Mouse (Mus musculus): ENCODE data around the gene Gm9513. TPM values are rescaled to one million over a fixed set of nuclear protein-coding genes. Genes with fewer than 3 reads are reported as not detected.

The Gm9513 gene
- total RNA-seq (2014; rRNA removed) (not detected in 2 replicates), polyA plus RNA-seq (2012; rRNA removed) (not detected in 2 replicates)

GRCm38 (mm10) chr9:36475338-36475737 lies at the start of gene Gm9513:
Gm9513 (plus strand) TSS chr9:36475638.
- no peaks in the 10 kb centered on the region for H3K36me3 ChIP-seq (ENCODE audit: control insufficient read depth, insufficient read depth, low read length)
- DNase-seq (ENCODE audit: extremely low read depth, low read depth, low spot score): no peak
- 53% methylated on average over 3 of the region's 3 CpGs for WGBS

GRCm38 (mm10) chr9:36431584-36431983 lies 43.9 kb upstream of the Gm9513 start, which contains the start of gene Gm7257:
Gm7257 (plus strand) TSS chr9:36431884.
- Histone ChIP-seq H3K9ac (ENCODE audit: low read depth, low read length) (no peak within 1 kb of the TSS), H3K27ac (replicated peaks; ENCODE audit: insufficient read depth, low read depth, low read length) (no peak within 1 kb of the TSS), H3K36me3 (ENCODE audit: control insufficient read depth, insufficient read depth, low read length) (no peaks in the 10 kb centered on the region), H3K4me1 (ENCODE audit: control insufficient read depth, insufficient read depth, low read length) (no peaks in the 10 kb centered on the region), H3K4me3 (ENCODE audit: insufficient read depth, low read depth, low read length) (no peak within 1 kb of the TSS), H3K79me2 (ENCODE audit: control insufficient read depth, insufficient read depth, low read length) (no peaks in the 10 kb centered on the region), H3K27me3 (ENCODE audit: control insufficient read depth, insufficient read depth, low read length) (no peaks in the 10 kb centered on the region)
- 62% methylated on average over 4 of the region's 4 CpGs for WGBS
- TF ChIP-seq POLR2A (IDR thresholded peaks at IDR 0.05; ENCODE audit: extremely low read depth, insufficient read depth, low read length) (no peak), CTCF (IDR thresholded peaks at IDR 0.05; ENCODE audit: low read depth, low read length) (no peak)
- DNase-seq (ENCODE audit: extremely low read depth, low read depth, low spot score): no peak

More at GRCm38 (mm10) chr9:36475338-36475737, at the start of gene Gm9513:
- Histone ChIP-seq H3K4me3 (ENCODE audit: insufficient read depth, low read depth, low read length) (no peak within 1 kb of the TSS), H3K9ac (ENCODE audit: low read depth, low read length) (no peak within 1 kb of the TSS), H3K27me3 (ENCODE audit: control insufficient read depth, insufficient read depth, low read length) (no peaks in the 10 kb centered on the region), H3K79me2 (ENCODE audit: control insufficient read depth, insufficient read depth, low read length) (no peaks in the 10 kb centered on the region), H3K4me1 (ENCODE audit: control insufficient read depth, insufficient read depth, low read length) (no peaks in the 10 kb centered on the region), H3K27ac (replicated peaks; ENCODE audit: insufficient read depth, low read depth, low read length) (no peak within 1 kb of the TSS)
- no peak for TF ChIP-seq CTCF (IDR thresholded peaks at IDR 0.05; ENCODE audit: low read depth, low read length)
- TF ChIP-seq POLR2A (IDR thresholded peaks at IDR 0.05; ENCODE audit: extremely low read depth, insufficient read depth, low read length): no peak

GRCm38 (mm10) chr9:36435051-36435764 lies 40.2 kb upstream of the Gm9513 start:
- no peaks in the 10 kb centered on the region for H3K27me3 ChIP-seq (ENCODE audit: control insufficient read depth, insufficient read depth, low read length)
- no peak overlapping the region for H3K4me3 ChIP-seq (ENCODE audit: insufficient read depth, low read depth, low read length)
- H3K9ac ChIP-seq (ENCODE audit: low read depth, low read length): no peak overlapping the region
- no peaks in the 10 kb centered on the region for H3K79me2 ChIP-seq (ENCODE audit: control insufficient read depth, insufficient read depth, low read length)
- no peaks in the 10 kb centered on the region for H3K36me3 ChIP-seq (ENCODE audit: control insufficient read depth, insufficient read depth, low read length)
- no peak for DNase-seq (ENCODE audit: extremely low read depth, low read depth, low spot score)
- 32% methylated on average over 2 of the region's 2 CpGs for WGBS
- no peaks in the 10 kb centered on the region for H3K4me1 ChIP-seq (ENCODE audit: control insufficient read depth, insufficient read depth, low read length)
- H3K27ac ChIP-seq (replicated peaks; ENCODE audit: insufficient read depth, low read depth, low read length): no peak overlapping the region
- TF ChIP-seq CTCF (IDR thresholded peaks at IDR 0.05; ENCODE audit: low read depth, low read length): no peak
- no peak for TF ChIP-seq POLR2A (IDR thresholded peaks at IDR 0.05; ENCODE audit: extremely low read depth, insufficient read depth, low read length)

GRCm38 (mm10) chr9:36494501-36495220 lies 19.2 kb downstream of the Gm9513 start:
- H3K36me3 ChIP-seq (ENCODE audit: control insufficient read depth, insufficient read depth, low read length): no peaks in the 10 kb centered on the region
- no peak overlapping the region for H3K4me3 ChIP-seq (ENCODE audit: insufficient read depth, low read depth, low read length)
- no peak for DNase-seq (ENCODE audit: extremely low read depth, low read depth, low spot score)
- H3K27me3 ChIP-seq (ENCODE audit: control insufficient read depth, insufficient read depth, low read length): no peaks in the 10 kb centered on the region
- H3K9ac ChIP-seq (ENCODE audit: low read depth, low read length): no peak overlapping the region
- H3K27ac ChIP-seq (replicated peaks; ENCODE audit: insufficient read depth, low read depth, low read length): no peak overlapping the region
- WGBS: 91% methylated on average over 4 of the region's 4 CpGs
- H3K4me1 ChIP-seq (ENCODE audit: control insufficient read depth, insufficient read depth, low read length): no peaks in the 10 kb centered on the region
- no peaks in the 10 kb centered on the region for H3K79me2 ChIP-seq (ENCODE audit: control insufficient read depth, insufficient read depth, low read length)
- TF ChIP-seq CTCF (IDR thresholded peaks at IDR 0.05; ENCODE audit: low read depth, low read length) (no peak), POLR2A (IDR thresholded peaks at IDR 0.05; ENCODE audit: extremely low read depth, insufficient read depth, low read length) (no peak)

GRCm38 (mm10) chr9:36495824-36496223 lies 20.4 kb downstream of the Gm9513 start:
- Histone ChIP-seq H3K4me1 (ENCODE audit: control insufficient read depth, insufficient read depth, low read length) (no peaks in the 10 kb centered on the region), H3K36me3 (ENCODE audit: control insufficient read depth, insufficient read depth, low read length) (no peaks in the 10 kb centered on the region), H3K9ac (ENCODE audit: low read depth, low read length) (no peak overlapping the region), H3K27me3 (ENCODE audit: control insufficient read depth, insufficient read depth, low read length) (no peaks in the 10 kb centered on the region), H3K4me3 (ENCODE audit: insufficient read depth, low read depth, low read length) (no peak overlapping the region), H3K79me2 (ENCODE audit: control insufficient read depth, insufficient read depth, low read length) (no peaks in the 10 kb centered on the region), H3K27ac (replicated peaks; ENCODE audit: insufficient read depth, low read depth, low read length) (no peak overlapping the region)
- TF ChIP-seq POLR2A (IDR thresholded peaks at IDR 0.05; ENCODE audit: extremely low read depth, insufficient read depth, low read length): no peak
- DNase-seq (ENCODE audit: extremely low read depth, low read depth, low spot score): no peak
- 52% methylated on average over 1 of the region's 1 CpGs for WGBS

GRCm38 (mm10) chr9:36504211-36504610 lies 28.8 kb downstream of the Gm9513 start:
- no peak overlapping the region for H3K9ac ChIP-seq (ENCODE audit: low read depth, low read length)
- WGBS: 76% methylated on average over 5 of the region's 5 CpGs
- H3K79me2 ChIP-seq (ENCODE audit: control insufficient read depth, insufficient read depth, low read length): no peaks in the 10 kb centered on the region
- no peaks in the 10 kb centered on the region for H3K4me1 ChIP-seq (ENCODE audit: control insufficient read depth, insufficient read depth, low read length)
- H3K27me3 ChIP-seq (ENCODE audit: control insufficient read depth, insufficient read depth, low read length): no peaks in the 10 kb centered on the region
- H3K4me3 ChIP-seq (ENCODE audit: insufficient read depth, low read depth, low read length): no peak overlapping the region
- no peak for DNase-seq (ENCODE audit: extremely low read depth, low read depth, low spot score)
- TF ChIP-seq POLR2A (IDR thresholded peaks at IDR 0.05; ENCODE audit: extremely low read depth, insufficient read depth, low read length): no peak
- TF ChIP-seq CTCF (IDR thresholded peaks at IDR 0.05; ENCODE audit: low read depth, low read length): no peak
- H3K36me3 ChIP-seq (ENCODE audit: control insufficient read depth, insufficient read depth, low read length): no peaks in the 10 kb centered on the region
- no peak overlapping the region for H3K27ac ChIP-seq (replicated peaks; ENCODE audit: insufficient read depth, low read depth, low read length)

Other genes starting within 250 kb of the Gm9513 start
- not detected in 2 replicates for gene Gm7257, start 43.8 kb upstream of the Gm9513 start, total RNA-seq (2014; rRNA removed)
- gene Gm7257, start 43.8 kb upstream of the Gm9513 start, polyA plus RNA-seq (2012; rRNA removed): not detected in 2 replicates
- not detected in 2 replicates for gene Gm5615, start 66.3 kb downstream of the Gm9513 start, total RNA-seq (2014; rRNA removed)
- gene Gm5615, start 66.3 kb downstream of the Gm9513 start, polyA plus RNA-seq (2012; rRNA removed): not detected in 2 replicates
- gene Gm17689, start 107.0 kb downstream of the Gm9513 start, total RNA-seq (2014; rRNA removed): not detected in 2 replicates
- not detected in 2 replicates for gene Gm17689, start 107.0 kb downstream of the Gm9513 start, polyA plus RNA-seq (2012; rRNA removed)
- not detected in 2 replicates for gene A630095E13Rik, start 167.7 kb downstream of the Gm9513 start, total RNA-seq (2014; rRNA removed)
- gene A630095E13Rik, start 167.7 kb downstream of the Gm9513 start, polyA plus RNA-seq (2012; rRNA removed): not detected in 2 replicates
- gene Acrv1, start 217.6 kb downstream of the Gm9513 start, total RNA-seq (2014; rRNA removed): not detected in 2 replicates
- gene Acrv1, start 217.6 kb downstream of the Gm9513 start, polyA plus RNA-seq (2012; rRNA removed): not detected in 2 replicates

Measured in liver, adult 2 months (tissue).